Mouse (Mus musculus): ENCODE results near the gene Nab1. TPM values are rescaled to one million over a fixed set of nuclear protein-coding genes. Genes with fewer than 3 reads are reported as not detected.

The Nab1 gene
- polyA plus RNA-seq, 1 experiment: 8.8 TPM

- no peaks in the 10 kb centered on the region for H3K27me3 ChIP-seq (ENCODE audit: control insufficient read depth, insufficient read depth, insufficient read length)
- H3K4me3 ChIP-seq (ENCODE audit: insufficient read depth, poor library complexity, severe bottlenecking): peak overlapping the region; percentile 61
- no peak for TF ChIP-seq CEBPB (IDR thresholded peaks at IDR 0.05; ENCODE audit: low read depth)
- no peak for TF ChIP-seq MYOD1 (IDR thresholded peaks at IDR 0.05; ENCODE audit: control insufficient read depth, insufficient read length, low read depth)
- peak; percentile 21 for TF ChIP-seq MAX (IDR thresholded peaks at IDR 0.05)
- TF ChIP-seq USF1 (IDR thresholded peaks at IDR 0.05; ENCODE audit: low read depth): no peak
- no peak for TF ChIP-seq MYOG (IDR thresholded peaks at IDR 0.05; ENCODE audit: control insufficient read depth, extremely low read depth, insufficient read length)
- no peak for TF ChIP-seq FOSL1 (IDR thresholded peaks at IDR 0.05; ENCODE audit: insufficient read depth, low read length, poor library complexity, severe bottlenecking)
- no peak for TF ChIP-seq CTCF (IDR thresholded peaks at IDR 0.05; ENCODE audit: control insufficient read depth, insufficient read depth, insufficient read length)
- H3ac ChIP-seq (ENCODE audit: control insufficient read depth, insufficient read length, low read depth): peak overlapping the region; percentile 94
- H3K36me3 ChIP-seq (ENCODE audit: control insufficient read depth, insufficient read depth): no peaks in the 10 kb centered on the region
- H3K79me2 ChIP-seq (ENCODE audit: control insufficient read depth, insufficient read depth): peaks cover 51% of the 10 kb centered on the region
- H3K79me3 ChIP-seq (ENCODE audit: low read depth): peaks cover 30% of the 10 kb centered on the region
These were observed 722 bp downstream of the Nab1 start for GRCm38 (mm10) chr1:52499601-52500313.

- TF ChIP-seq MAX (IDR thresholded peaks at IDR 0.05): no peak
- no peak for TF ChIP-seq CTCF (IDR thresholded peaks at IDR 0.05; ENCODE audit: control insufficient read depth, insufficient read depth, insufficient read length)
- Histone ChIP-seq H3K27me3 (ENCODE audit: control insufficient read depth, insufficient read depth, insufficient read length) (no peaks in the 10 kb centered on the region), H3K36me3 (ENCODE audit: control insufficient read depth, insufficient read depth) (no peaks in the 10 kb centered on the region), H3K4me3 (ENCODE audit: insufficient read depth, poor library complexity, severe bottlenecking) (peak overlapping the region; percentile 61), H3K79me2 (ENCODE audit: control insufficient read depth, insufficient read depth) (peaks cover 59% of the 10 kb centered on the region), H3ac (ENCODE audit: control insufficient read depth, insufficient read length, low read depth) (peak overlapping the region; percentile 32), H3K79me3 (ENCODE audit: low read depth) (peaks cover 32% of the 10 kb centered on the region)
These were observed 1.6 kb downstream of the Nab1 start for GRCm38 (mm10) chr1:52498786-52499450.

GRCm38 (mm10) chr1:52489538-52490181 is 10.8 kb downstream of the Nab1 start:
- H3K27me3 ChIP-seq (ENCODE audit: control insufficient read depth, insufficient read depth, insufficient read length): no peaks in the 10 kb centered on the region
- H3K4me3 ChIP-seq (ENCODE audit: insufficient read depth, poor library complexity, severe bottlenecking): no peak overlapping the region
- H3K79me2 ChIP-seq (ENCODE audit: control insufficient read depth, insufficient read depth): peaks cover 40% of the 10 kb centered on the region
- no peak for TF ChIP-seq CTCF (IDR thresholded peaks at IDR 0.05; ENCODE audit: control insufficient read depth, insufficient read depth, insufficient read length)
- no peak overlapping the region for H3ac ChIP-seq (ENCODE audit: control insufficient read depth, insufficient read length, low read depth)
- peaks cover 21% of the 10 kb centered on the region for H3K79me3 ChIP-seq (ENCODE audit: low read depth)
- H3K36me3 ChIP-seq (ENCODE audit: control insufficient read depth, insufficient read depth): peaks cover 10% of the 10 kb centered on the region

GRCm38 (mm10) chr1:52484980-52485379 is 15.5 kb downstream of the Nab1 start:
- H3K79me3 ChIP-seq (ENCODE audit: low read depth): peaks cover 3% of the 10 kb centered on the region
- peaks cover under 1% of the 10 kb centered on the region for H3K79me2 ChIP-seq (ENCODE audit: control insufficient read depth, insufficient read depth)
- no peak for TF ChIP-seq MAX (IDR thresholded peaks at IDR 0.05)
- no peak for TF ChIP-seq MYOD1 (IDR thresholded peaks at IDR 0.05; ENCODE audit: control insufficient read depth, insufficient read length, low read depth)
- TF ChIP-seq MYOG (IDR thresholded peaks at IDR 0.05; ENCODE audit: control insufficient read depth, extremely low read depth, insufficient read length): no peak
- no peak for TF ChIP-seq CEBPB (IDR thresholded peaks at IDR 0.05; ENCODE audit: low read depth)
- no peak for TF ChIP-seq CTCF (IDR thresholded peaks at IDR 0.05; ENCODE audit: control insufficient read depth, insufficient read depth, insufficient read length)
- no peak for TF ChIP-seq FOSL1 (IDR thresholded peaks at IDR 0.05; ENCODE audit: insufficient read depth, low read length, poor library complexity, severe bottlenecking)
- no peak for TF ChIP-seq USF1 (IDR thresholded peaks at IDR 0.05; ENCODE audit: low read depth)
- peaks cover 10% of the 10 kb centered on the region for H3K36me3 ChIP-seq (ENCODE audit: control insufficient read depth, insufficient read depth)
- H3ac ChIP-seq (ENCODE audit: control insufficient read depth, insufficient read length, low read depth): no peak overlapping the region
- no peak overlapping the region for H3K4me3 ChIP-seq (ENCODE audit: insufficient read depth, poor library complexity, severe bottlenecking)
- H3K27me3 ChIP-seq (ENCODE audit: control insufficient read depth, insufficient read depth, insufficient read length): no peaks in the 10 kb centered on the region

DNA sequence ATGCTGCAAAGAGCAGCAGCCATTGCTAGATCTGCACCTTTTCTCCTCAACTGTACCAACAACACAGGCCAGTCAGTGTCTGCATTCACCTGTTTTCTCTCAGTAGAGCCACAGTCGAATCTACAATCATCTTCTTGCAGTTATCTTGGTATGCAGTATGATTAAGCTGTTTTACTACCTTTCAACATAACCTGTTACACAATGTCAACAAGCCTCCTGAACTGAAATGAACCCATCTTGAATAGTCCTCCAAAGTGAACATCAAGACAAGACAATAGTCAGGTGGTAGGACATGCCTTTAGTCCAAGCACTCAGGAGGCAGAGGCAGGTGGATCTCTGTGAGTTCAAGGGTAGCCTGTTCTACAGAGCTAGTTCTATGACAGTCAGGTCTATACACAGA is 26.2 kb downstream of the Nab1 start:
- Histone ChIP-seq H3K27me3 (ENCODE audit: control insufficient read depth, insufficient read depth, insufficient read length) (no peaks in the 10 kb centered on the region), H3K79me3 (ENCODE audit: low read depth) (no peaks in the 10 kb centered on the region), H3ac (ENCODE audit: control insufficient read depth, insufficient read length, low read depth) (no peak overlapping the region), H3K36me3 (ENCODE audit: control insufficient read depth, insufficient read depth) (peaks cover 28% of the 10 kb centered on the region), H3K79me2 (ENCODE audit: control insufficient read depth, insufficient read depth) (no peaks in the 10 kb centered on the region), H3K4me3 (ENCODE audit: insufficient read depth, poor library complexity, severe bottlenecking) (no peak overlapping the region)
- TF ChIP-seq MYOD1 (IDR thresholded peaks at IDR 0.05; ENCODE audit: control insufficient read depth, insufficient read length, low read depth): no peak
- TF ChIP-seq CEBPB (IDR thresholded peaks at IDR 0.05; ENCODE audit: low read depth): no peak
- no peak for TF ChIP-seq MYOG (IDR thresholded peaks at IDR 0.05; ENCODE audit: control insufficient read depth, extremely low read depth, insufficient read length)
- no peak for TF ChIP-seq FOSL1 (IDR thresholded peaks at IDR 0.05; ENCODE audit: insufficient read depth, low read length, poor library complexity, severe bottlenecking)
- no peak for TF ChIP-seq USF1 (IDR thresholded peaks at IDR 0.05; ENCODE audit: low read depth)
- TF ChIP-seq MAX (IDR thresholded peaks at IDR 0.05): no peak
- no peak for TF ChIP-seq CTCF (IDR thresholded peaks at IDR 0.05; ENCODE audit: control insufficient read depth, insufficient read depth, insufficient read length)

Data from C2C12 (cell line).